ENCODE assay signal across 18 mouse cellular contexts in genomic region chr5:111060246-111060745, GRCm38 (mm10).
DNase-seq lines count a peak whose midpoint lies in the region; ATAC-seq and TF ChIP-seq lines count a peak whose summit lies in the region.
"Had no signal": no experiment of that assay in that cellular context is flagged by ENCODE, and none has a peak within 500 bp of the region (broad histone marks: within the 10 kb centered on the region; RNA-seq: fewer than 3 reads in every experiment).

No protein-coding gene starts in this region.

- H3ac ChIP-seq in myocyte (ENCODE audit: control insufficient read depth, insufficient read length): no peak overlapping the region

- no peak overlapping the region for H3K9ac ChIP-seq in forebrain, embryonic 15.5 days (replicated peaks)
- H3K9ac ChIP-seq in heart, adult 2 months (ENCODE audit: low read depth, low read length): no peak overlapping the region
- H3K9ac ChIP-seq: heart, embryonic 15.5 days; hindbrain, embryonic 15.5 days; kidney, embryonic 15.5 days had no signal

- H3K79me2 ChIP-seq in heart, adult 2 months (replicated peaks; ENCODE audit: control insufficient read depth, insufficient read depth, low read length): peaks cover 1% of the 10 kb centered on the region; the same call in 1 of the 2 replicates
- no peaks in the 10 kb centered on the region for H3K79me2 ChIP-seq in myocyte (ENCODE audit: control insufficient read depth, insufficient read depth)

- H3K4me3 ChIP-seq in forebrain, embryonic 15.5 days: no peak overlapping the region
- no peak overlapping the region for H3K4me3 ChIP-seq in forebrain, embryonic 10.5 days
- no peak overlapping the region for H3K4me3 ChIP-seq in heart, adult 2 months
- H3K4me3 ChIP-seq in myocyte: no peak overlapping the region
- H3K4me3 ChIP-seq: embryonic facial prominence, embryonic 10.5 days; erythroblast, embryonic 14.5 days; heart, embryonic 15.5 days; hindbrain, embryonic 15.5 days; kidney, embryonic 15.5 days had no signal

- no peak for TF ChIP-seq CTCF in heart, adult 2 months (IDR thresholded peaks at IDR 0.05)

- H3K9me3 ChIP-seq in forebrain, embryonic 15.5 days: no peaks in the 10 kb centered on the region
- H3K9me3 ChIP-seq in forebrain, embryonic 10.5 days: no peaks in the 10 kb centered on the region
- H3K9me3 ChIP-seq: embryonic facial prominence, embryonic 10.5 days; heart, embryonic 15.5 days; hindbrain, embryonic 15.5 days; kidney, embryonic 15.5 days had no signal

- H3K36me3 ChIP-seq in forebrain, embryonic 15.5 days: no peaks in the 10 kb centered on the region
- H3K36me3 ChIP-seq in forebrain, embryonic 10.5 days (replicated peaks): no peaks in the 10 kb centered on the region
- H3K36me3 ChIP-seq in heart, adult 2 months (ENCODE audit: control insufficient read depth, insufficient read depth, low read length): no peaks in the 10 kb centered on the region
- H3K36me3 ChIP-seq in myocyte (ENCODE audit: control insufficient read depth, insufficient read depth): no peaks in the 10 kb centered on the region
- H3K36me3 ChIP-seq: embryonic facial prominence, embryonic 10.5 days; heart, embryonic 15.5 days; hindbrain, embryonic 15.5 days; kidney, embryonic 15.5 days had no signal

- H3K27me3 ChIP-seq in forebrain, embryonic 15.5 days: no peaks in the 10 kb centered on the region
- 0 out of 2 replicates have a peak, but pooled peaks cover 4% of the 10 kb centered on the region for H3K27me3 ChIP-seq in forebrain, embryonic 10.5 days (ENCODE audit: poor library complexity, severe bottlenecking)
- no peaks in the 10 kb centered on the region for H3K27me3 ChIP-seq in heart, adult 2 months (ENCODE audit: control insufficient read depth, insufficient read depth, low read length)
- H3K27me3 ChIP-seq in myocyte (ENCODE audit: control insufficient read depth, insufficient read depth, insufficient read length): no peaks in the 10 kb centered on the region
- H3K27me3 ChIP-seq: hindbrain, embryonic 15.5 days; kidney, embryonic 15.5 days had no signal

- DNase-seq in forebrain, embryonic 10.5 days (ENCODE audit: extremely low spot score, low spot score): no peak
- no peak for DNase-seq in heart, adult 2 months
- DNase-seq in heart, postnatal 25 days (ENCODE audit: low spot score): no peak
- peak; percentile 60 for DNase-seq in NIH3T3 (ENCODE audit: low read depth)
- no peak for DNase-seq in layer of hippocampus, adult 9-11 months
- DNase-seq: cerebellum, adult 11-12 months; cerebellum, adult 9-10 months; cerebellum, postnatal 25 days; gastrocnemius, postnatal 14 days had no signal

- TF ChIP-seq POLR2A in heart, adult 2 months (IDR thresholded peaks at IDR 0.05; ENCODE audit: insufficient read depth, low read depth, low read length): no peak
- no peak for TF ChIP-seq POLR2A in myocyte (IDR thresholded peaks at IDR 0.05; ENCODE audit: insufficient read length, low read depth)

- no peak for TF ChIP-seq EP300 in heart, adult 2 months (IDR thresholded peaks at IDR 0.05; ENCODE audit: insufficient read depth, low read depth, low read length)

- H3K4me2 ChIP-seq in forebrain, embryonic 15.5 days (replicated peaks): no peak overlapping the region
- H3K4me2 ChIP-seq in myocyte (ENCODE audit: low read depth): peak overlapping the region; percentile 67
- H3K4me2 ChIP-seq: heart, embryonic 11.5 days; heart, embryonic 15.5 days; hindbrain, embryonic 15.5 days; kidney, embryonic 15.5 days had no signal

- peaks cover 79% of the 10 kb centered on the region for H3K4me1 ChIP-seq in forebrain, embryonic 15.5 days
- peaks cover 55% of the 10 kb centered on the region for H3K4me1 ChIP-seq in forebrain, embryonic 10.5 days
- H3K4me1 ChIP-seq in heart, adult 2 months (ENCODE audit: control insufficient read depth, insufficient read depth, low read length): peaks cover 14% of the 10 kb centered on the region

- ATAC-seq in forebrain, embryonic 15.5 days (replicated peaks): no peak
- ATAC-seq: intestine, embryonic 16.5 days had no signal

- peak overlapping the region; percentile 93 for H3K27ac ChIP-seq in forebrain, embryonic 15.5 days (replicated peaks)
- no peak overlapping the region for H3K27ac ChIP-seq in forebrain, embryonic 10.5 days
- H3K27ac ChIP-seq in heart, adult 2 months: peak overlapping the region; percentile 62; the same call in 1 of the 2 replicates
- H3K27ac ChIP-seq: embryonic facial prominence, embryonic 10.5 days; heart, embryonic 15.5 days; hindbrain, embryonic 15.5 days; kidney, embryonic 15.5 days had no signal

- WGBS in forebrain, embryonic 15.5 days: 74% methylated on average over 6 of the region's 6 CpGs
- 73% methylated on average over 6 of the region's 6 CpGs for WGBS in forebrain, embryonic 10.5 days
- 80% methylated on average over 6 of the region's 6 CpGs for WGBS in heart, adult 2 months

- intact Hi-C loops in heart, adult 2 months (cut with DNase I): no loop called here
- intact Hi-C loops in heart, postnatal 25 days (cut with DNase I): no loop called here

TF ChIP-seq in myocyte, 11 proteins besides CTCF, POLR2A, EP300 and RAD21:
- no peak for TF ChIP-seq TCF3 (IDR thresholded peaks at IDR 0.05; ENCODE audit: insufficient read length, low read depth)
